Mouse (Mus musculus) intestine, postnatal 0 days (tissue): ENCODE results near the gene Slc17a5. TPM values are rescaled to one million over a fixed set of nuclear protein-coding genes. Genes with fewer than 3 reads are reported as not detected.
A peak's percentile ranks its signal among the peaks of the same experiment; 100 is the strongest.

ENCODE experiments used
- ATAC-seq: fragments of 200-750 bp; cut with Nextera tagmentation; 2 replicates; pipeline ENCODE4 v1.8.0; 2017; ENCODE audit warnings: mild to moderate bottlenecking, moderate TSS enrichment, moderate library complexity
- H3K27ac ChIP-seq: fragments of 300-500 bp; sonication (generic); 2 replicates; pipeline ENCODE4 v1.5.1; 2014; ENCODE audit warnings: mild to moderate bottlenecking, low read depth, low read length, moderate library complexity
- H3K27me3 ChIP-seq: fragments of 300-500 bp; sonication (generic); replicated peaks from 2 replicates; pipeline ENCODE4 v1.6.1; 2014; ENCODE audit warnings: low read length, mixed read lengths; ENCODE audit not compliant: control insufficient read depth, insufficient read depth
- H3K36me3 ChIP-seq: fragments of 300-500 bp; sonication (generic); 2 replicates; pipeline ENCODE4 v1.6.1; 2014; ENCODE audit warnings: mild to moderate bottlenecking, moderate library complexity; ENCODE audit not compliant: control insufficient read depth, insufficient read depth
- H3K4me1 ChIP-seq: fragments of 300-500 bp; sonication (generic); replicated peaks from 2 replicates; pipeline ENCODE4 v1.6.1; 2014; ENCODE audit warnings: antibody characterized with exemption, low read length, mixed read lengths; ENCODE audit not compliant: control insufficient read depth, insufficient read depth
- H3K4me2 ChIP-seq: fragments of 300-500 bp; sonication (generic); replicated peaks from 2 replicates; pipeline ENCODE4 v1.6.1; 2014; ENCODE audit warnings: low read depth, mild to moderate bottlenecking, moderate library complexity
- H3K4me3 ChIP-seq: fragments of 300-500 bp; sonication (generic); 2 replicates; pipeline ENCODE4 v1.5.1; 2014; ENCODE audit warnings: low read depth, low read length
- H3K9ac ChIP-seq: fragments of 300-500 bp; sonication (generic); 2 replicates; pipeline ENCODE4 v1.6.1; 2014; ENCODE audit warnings: mild to moderate bottlenecking, low read depth, low read length
- H3K9me3 ChIP-seq: fragments of 300-500 bp; sonication (generic); 2 replicates; pipeline ENCODE4 v1.6.1; 2016; ENCODE audit warnings: mixed run types; ENCODE audit not compliant: control insufficient read depth
- CTCF ChIP-seq: sonication (generic); IDR thresholded peaks from 2 replicates; pipeline ENCODE4 v1.5.1; 2016; ENCODE audit warnings: low read depth, mild to moderate bottlenecking, control low read depth, antibody characterized with exemption, moderate library complexity
- WGBS: fragments of 180-500 bp; shearing (Covaris S2); extraction: QIAGEN DNeasy Blood & Tissue Kit; methylation state at CpG from one replicate; pipeline ENCODE4 v1.1.7; 2014; 5-methylcytosine and 5-hydroxymethylcytosine counted together
- polyA plus RNA-seq: library from polyadenylated mRNA; unstranded; fragments of >200 nt; fragmentation: Nextera tagmentation; extraction: Ambion mirVana; gene quantifications from 2 replicates; pipeline ENCODE4 v1.2.1, GENCODE M21; 2015

Slc17a5 gene
- polyA plus RNA-seq, 1 experiment from 2014 or later = 250 TPM

DNA sequence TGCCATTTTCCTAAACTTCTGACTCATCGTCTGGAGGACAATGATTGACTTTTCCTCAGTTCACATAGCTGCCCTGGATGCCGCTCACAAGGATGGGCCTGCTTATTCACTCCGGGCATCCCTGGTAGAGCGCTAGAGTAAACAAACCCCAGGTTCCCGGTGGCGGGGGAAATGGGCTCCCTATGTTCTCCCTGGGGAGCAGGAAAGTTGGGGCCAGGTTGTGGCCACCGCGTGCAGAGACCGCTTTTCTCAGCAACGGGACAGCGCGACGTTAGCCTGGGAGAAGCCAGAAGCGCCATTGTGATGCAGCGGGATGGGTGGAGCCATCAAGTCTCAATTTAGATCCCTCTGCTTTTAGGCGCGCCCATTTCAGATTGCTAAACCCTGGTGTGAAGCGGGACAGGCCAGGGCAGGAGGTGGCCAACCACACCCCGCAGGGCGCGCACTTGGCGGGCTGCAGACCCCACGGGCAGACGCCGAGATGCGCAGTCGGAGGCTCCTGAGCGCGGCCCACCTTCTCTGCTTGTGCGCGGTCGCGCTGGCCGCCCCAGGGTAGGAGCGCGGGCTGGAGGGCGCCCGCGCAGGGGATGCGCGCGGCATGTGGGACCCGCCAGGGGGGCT, 27.7 kb upstream of the Slc17a5 start, which contains the start of gene Cd109:
Gene Cd109, plus strand, starts transcription at position 146 of the 621 bp plus-strand sequence.
- Histone ChIP-seq H3K4me2 (peak within 1 kb of the TSS; percentile 83), H3K27ac (no peak within 1 kb of the TSS), H3K9ac (peak within 1 kb of the TSS; percentile 42), H3K27me3 (peaks cover 27% of the 10 kb centered on the region), H3K36me3 (no peaks in the 10 kb centered on the region), H3K4me3 (peak within 1 kb of the TSS; percentile 48), H3K9me3 (no peaks in the 10 kb centered on the region), H3K4me1 (no peaks in the 10 kb centered on the region)
- ATAC-seq = 0 out of 2 replicates have a peak, but pooled peaks have one; percentile 22
- no peak for TF ChIP-seq CTCF
- under 1% methylated on average over 43 of the region's 43 CpGs for WGBS

DNA sequence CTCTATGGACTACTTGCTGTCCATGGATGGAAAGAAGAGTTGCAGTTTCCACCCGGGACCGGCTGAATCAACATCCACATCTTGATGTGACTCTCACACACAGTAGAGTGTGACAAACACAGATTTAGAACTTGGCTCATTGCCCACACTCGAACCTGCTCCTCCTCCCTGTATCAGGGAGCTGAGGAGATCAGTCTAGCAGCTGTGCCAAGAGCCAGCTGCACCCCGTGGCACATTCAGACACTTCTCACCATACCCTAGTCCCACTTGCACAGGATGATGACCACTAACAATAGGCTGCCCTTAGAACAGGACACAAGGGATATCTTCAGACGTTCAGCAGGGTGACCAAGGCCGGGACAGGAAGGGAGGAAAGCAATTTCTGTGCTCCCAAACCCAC, 26.4 kb upstream of the Slc17a5 start:
- Histone ChIP-seq H3K27me3 (peaks cover 30% of the 10 kb centered on the region), H3K9ac (no peak overlapping the region), H3K27ac (no peak overlapping the region), H3K4me2 (no peak overlapping the region), H3K4me1 (no peaks in the 10 kb centered on the region), H3K9me3 (no peaks in the 10 kb centered on the region), H3K4me3 (no peak overlapping the region), H3K36me3 (no peaks in the 10 kb centered on the region)
- no peak for ATAC-seq
- no peak for TF ChIP-seq CTCF
- 54% methylated on average over 6 of the region's 6 CpGs for WGBS

DNA sequence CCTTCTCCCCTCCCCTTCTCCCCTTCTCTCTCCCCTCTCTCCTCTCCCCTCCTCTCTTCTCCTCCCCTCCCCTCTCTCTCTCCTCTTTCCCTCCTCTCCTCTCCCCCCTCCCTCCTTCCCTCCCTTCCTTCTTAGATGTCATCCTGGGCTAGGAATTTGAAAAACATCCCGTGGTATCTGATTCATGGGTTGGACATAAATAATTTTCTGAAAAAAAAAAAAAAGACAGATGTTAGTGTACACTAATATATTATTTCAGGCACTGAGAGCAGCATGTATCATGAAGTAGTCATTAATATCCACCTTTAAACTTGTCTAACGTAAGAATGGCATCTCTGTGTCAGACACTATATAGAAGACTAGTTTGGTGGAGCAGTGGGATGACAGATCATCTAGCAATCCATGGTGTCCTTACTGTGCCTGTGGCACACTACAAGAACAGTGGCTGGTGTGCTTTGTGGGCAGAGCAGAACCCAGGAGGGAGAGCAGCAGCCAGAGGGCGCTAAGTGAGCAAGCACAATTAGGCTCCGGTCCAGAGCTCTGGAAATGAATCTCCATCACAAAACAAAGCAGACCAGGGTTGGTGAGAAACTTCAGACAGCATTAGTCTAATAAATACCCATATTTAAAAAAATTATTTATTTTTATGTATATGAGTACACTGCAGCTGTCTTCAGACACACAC, 13.3 kb upstream of the Slc17a5 start:
- Histone ChIP-seq H3K9me3 (no peaks in the 10 kb centered on the region), H3K4me3 (no peak overlapping the region), H3K9ac (no peak overlapping the region), H3K27ac (no peak overlapping the region), H3K27me3 (no peaks in the 10 kb centered on the region), H3K4me1 (no peaks in the 10 kb centered on the region), H3K36me3 (no peaks in the 10 kb centered on the region), H3K4me2 (no peak overlapping the region)
- peak; percentile 71 for TF ChIP-seq CTCF
- ATAC-seq = no peak
- 55% methylated on average over 4 of the region's 4 CpGs for WGBS

DNA sequence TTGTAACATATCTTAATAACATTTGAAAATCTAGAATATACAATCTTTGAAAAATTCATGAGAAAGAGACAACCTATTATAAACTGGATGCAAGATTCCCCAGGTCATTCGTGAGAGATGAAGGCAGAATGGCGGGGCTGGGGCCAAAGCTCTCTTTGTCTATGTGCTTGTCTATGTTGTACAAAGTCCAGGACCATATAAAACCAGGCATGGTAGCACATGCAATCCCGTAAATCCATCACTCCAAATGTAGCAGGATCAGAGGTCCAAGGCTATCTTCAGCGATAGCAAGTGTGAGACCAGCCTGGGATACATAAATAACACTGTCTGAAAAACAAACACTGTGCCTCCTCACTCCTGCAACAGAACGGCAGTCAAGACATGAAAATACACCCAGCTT, 12.1 kb upstream of the Slc17a5 start:
- H3K4me3 ChIP-seq = no peak overlapping the region
- no peak overlapping the region for H3K27ac ChIP-seq
- no peaks in the 10 kb centered on the region for H3K36me3 ChIP-seq
- no peak overlapping the region for H3K4me2 ChIP-seq
- 24% methylated on average over 5 of the region's 5 CpGs for WGBS
- H3K4me1 ChIP-seq = no peaks in the 10 kb centered on the region
- ATAC-seq = peak; percentile 58
- H3K27me3 ChIP-seq = no peaks in the 10 kb centered on the region
- no peaks in the 10 kb centered on the region for H3K9me3 ChIP-seq
- H3K9ac ChIP-seq = no peak overlapping the region
- no peak for TF ChIP-seq CTCF

DNA sequence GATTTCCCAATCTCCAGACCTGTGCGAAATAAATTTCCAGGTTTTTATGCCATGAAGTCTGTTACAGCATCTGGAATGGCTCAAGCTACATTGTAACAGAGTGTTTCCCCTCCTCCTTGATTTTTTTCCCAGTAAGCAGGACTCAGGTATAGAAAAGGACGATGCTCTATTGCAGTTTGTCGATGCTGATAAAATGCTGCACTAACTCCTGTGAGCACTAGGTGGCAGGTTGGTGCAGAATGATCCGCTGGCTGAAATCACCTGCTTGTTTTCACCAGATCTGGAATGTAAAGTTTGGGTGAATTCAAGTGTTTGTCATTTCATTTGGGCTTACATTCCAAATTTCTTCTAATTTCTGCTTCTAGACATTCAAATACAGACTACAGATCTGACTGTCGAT, 9.0 kb upstream of the Slc17a5 start:
- 5% methylated on average over 5 of the region's 5 CpGs for WGBS
- Histone ChIP-seq H3K4me1 (no peaks in the 10 kb centered on the region), H3K4me2 (no peak overlapping the region), H3K4me3 (no peak overlapping the region), H3K9me3 (no peaks in the 10 kb centered on the region), H3K27me3 (no peaks in the 10 kb centered on the region), H3K27ac (no peak overlapping the region), H3K9ac (no peak overlapping the region), H3K36me3 (no peaks in the 10 kb centered on the region)
- peak; percentile 25; the same call in 1 of the 2 replicates for ATAC-seq
- peak; percentile 86 for TF ChIP-seq CTCF

DNA sequence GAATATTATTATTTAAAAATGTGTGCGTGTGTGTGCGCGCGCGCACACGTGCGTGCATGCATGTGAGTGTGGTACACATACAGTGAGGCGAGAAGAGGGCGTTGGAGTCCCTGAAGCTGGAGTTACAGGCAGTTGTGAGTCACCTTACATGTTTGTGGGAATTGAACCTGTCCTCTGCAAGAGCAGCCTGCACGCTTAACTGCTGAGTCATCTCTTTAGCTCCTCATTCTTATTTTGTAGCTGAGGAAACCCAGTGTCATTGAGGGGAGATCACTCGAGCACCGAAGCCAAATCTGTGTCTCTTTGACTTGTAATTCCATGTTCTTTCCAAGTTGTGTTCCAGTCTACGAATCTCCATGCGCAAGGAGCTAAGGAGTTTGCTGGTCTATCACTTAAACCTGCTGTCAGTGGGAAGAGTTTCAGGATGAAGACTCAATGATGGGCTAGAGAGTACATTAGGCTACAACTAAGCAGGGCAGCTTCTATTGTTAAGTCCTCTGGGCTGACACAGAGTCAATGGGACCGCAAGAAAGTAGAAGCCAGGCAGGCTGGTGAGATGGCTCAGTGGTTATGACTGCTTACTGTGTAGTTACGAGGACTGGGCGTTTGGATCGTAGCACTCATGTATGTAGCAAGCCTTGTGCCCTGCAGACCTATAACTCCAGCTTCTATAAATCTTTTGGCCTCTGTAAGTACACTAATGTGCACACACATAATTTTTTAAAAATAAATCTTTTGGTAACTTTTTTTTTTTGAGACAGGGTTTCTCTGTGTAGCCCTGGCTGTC, 8.1 kb upstream of the Slc17a5 start:
- ATAC-seq = no peak
- Histone ChIP-seq H3K9ac (no peak overlapping the region), H3K27me3 (no peaks in the 10 kb centered on the region), H3K4me1 (no peaks in the 10 kb centered on the region), H3K4me2 (no peak overlapping the region), H3K9me3 (no peaks in the 10 kb centered on the region), H3K27ac (no peak overlapping the region), H3K4me3 (no peak overlapping the region), H3K36me3 (no peaks in the 10 kb centered on the region)
- 86% methylated on average over 18 of the region's 18 CpGs for WGBS
- no peak for TF ChIP-seq CTCF
